Mouse (Mus musculus) heart, adult 18-20 months (tissue): ENCODE measurements around the gene Gm9508. TPM values are rescaled to one million over a fixed set of nuclear protein-coding genes. Genes with fewer than 3 reads are reported as not detected.
A peak's percentile ranks its signal among the peaks of the same experiment; 100 is the strongest.

Experiments
- DNase-seq, 2 experiments: peaks; one replicate each; pipeline ENCODE4 v3.0.0; 2021 to 2022; ENCODE audit warnings: mixed read lengths in 1 of 2
- total RNA-seq, 2 experiments: library from RNA; stranded (reverse); gene quantifications; 2 replicates each; pipeline ENCODE4 v1.2.3; 2021

The Gm9508 gene
- total RNA-seq, 2 experiments from 2014 or later, result not detected

- no peak for DNase-seq
These were observed 26.3 kb downstream of the Gm9508 start for GRCm38 (mm10) chr10:77670710-77671109.

- peak in 1 of 2 experiments; percentile 13 for DNase-seq
These were observed 29.6 kb downstream of the Gm9508 start for GRCm38 (mm10) chr10:77667402-77667801.

GRCm38 (mm10) chr10:77666342-77666741 lies 30.7 kb downstream of the Gm9508 start:
- no peak for DNase-seq

- DNase-seq, result no peak
These were observed 32.9 kb downstream of the Gm9508 start for GRCm38 (mm10) chr10:77663949-77664665.

GRCm38 (mm10) chr10:77658286-77658994 lies 38.6 kb downstream of the Gm9508 start:
- peak in 1 of 2 experiments; percentile 60 for DNase-seq

GRCm38 (mm10) chr10:77652046-77652445 lies 45.0 kb downstream of the Gm9508 start:
- DNase-seq, result no peak

- DNase-seq, result no peak
These were observed 49.1 kb downstream of the Gm9508 start for GRCm38 (mm10) chr10:77647901-77648300.

- DNase-seq, result no peak
These were observed 49.6 kb downstream of the Gm9508 start for GRCm38 (mm10) chr10:77647461-77647860.

Other genes starting within 250 kb of the Gm9508 start
- gene Fam207a, start 181.4 kb downstream of the Gm9508 start, total RNA-seq, result 10 to 100 TPM in 1 of 2 experiments, 1 to 10 TPM in 1; 8.3 to 10.5 TPM
- gene Itgb2, start 167.0 kb downstream of the Gm9508 start, total RNA-seq, result 1 to 10 TPM; 6.8 to 7.9 TPM
- 100 to 1,000 TPM; 132 to 150 TPM for gene Pttg1ip, start 115.5 kb downstream of the Gm9508 start, total RNA-seq
- 10 to 100 TPM; 81.7 to 82.3 TPM for gene Sumo3, start 91.1 kb downstream of the Gm9508 start, total RNA-seq
- gene Gm49325, start 91.0 kb downstream of the Gm9508 start, total RNA-seq, result 10 to 100 TPM; 15.5 to 15.7 TPM
- 10 to 100 TPM; 80.9 to 82.8 TPM for gene Ube2g2, start 75.0 kb downstream of the Gm9508 start, total RNA-seq
- not detected for gene Tspear, start 10.7 kb downstream of the Gm9508 start, total RNA-seq
- gene Gm19402, start 6.5 kb downstream of the Gm9508 start, total RNA-seq, result not detected
- gene Gm10272, start 9.4 kb upstream of the Gm9508 start, total RNA-seq, result not detected
- gene Gm10024, start 14.2 kb upstream of the Gm9508 start, total RNA-seq, result not detected
- gene Gm10142, start 18.6 kb upstream of the Gm9508 start, total RNA-seq, result not detected
- not detected for gene Krtap12-1, start 23.4 kb upstream of the Gm9508 start, total RNA-seq
- not detected for gene Gm10100, start 29.3 kb upstream of the Gm9508 start, total RNA-seq
- not detected for gene Gm18596, start 45.4 kb upstream of the Gm9508 start, total RNA-seq
- not detected for gene Gm9736, start 54.1 kb upstream of the Gm9508 start, total RNA-seq
- not detected for gene Gm3233, start 62.4 kb upstream of the Gm9508 start, total RNA-seq
- not detected for gene Gm3238, start 74.1 kb upstream of the Gm9508 start, total RNA-seq
- not detected for gene Gm7138, start 79.7 kb upstream of the Gm9508 start, total RNA-seq
- gene Gm3250, start 85.3 kb upstream of the Gm9508 start, total RNA-seq, result not detected
- not detected for gene Gm7137, start 91.0 kb upstream of the Gm9508 start, total RNA-seq
- not detected for gene Gm9639, start 97.8 kb upstream of the Gm9508 start, total RNA-seq
- gene Gm19668, start 101.9 kb upstream of the Gm9508 start, total RNA-seq, result not detected
- gene Gm9507, start 114.6 kb upstream of the Gm9508 start, total RNA-seq, result not detected
- not detected for gene Gm2696, start 117.4 kb upstream of the Gm9508 start, total RNA-seq
- gene Krtap10-4, start 129.9 kb upstream of the Gm9508 start, total RNA-seq, result not detected
- not detected for gene Krtap10-10, start 138.7 kb upstream of the Gm9508 start, total RNA-seq
- gene Gm36176, start 149.6 kb upstream of the Gm9508 start, total RNA-seq, result not detected
- not detected for gene Gm10318, start 155.6 kb upstream of the Gm9508 start, total RNA-seq
- gene Gm3285, start 164.7 kb upstream of the Gm9508 start, total RNA-seq, result not detected
- under 1 TPM; 0.49 to 0.69 TPM for gene Lrrc3, start 205.3 kb upstream of the Gm9508 start, total RNA-seq